Mouse (Mus musculus): ENCODE results near the gene Stpg2.

DNA sequence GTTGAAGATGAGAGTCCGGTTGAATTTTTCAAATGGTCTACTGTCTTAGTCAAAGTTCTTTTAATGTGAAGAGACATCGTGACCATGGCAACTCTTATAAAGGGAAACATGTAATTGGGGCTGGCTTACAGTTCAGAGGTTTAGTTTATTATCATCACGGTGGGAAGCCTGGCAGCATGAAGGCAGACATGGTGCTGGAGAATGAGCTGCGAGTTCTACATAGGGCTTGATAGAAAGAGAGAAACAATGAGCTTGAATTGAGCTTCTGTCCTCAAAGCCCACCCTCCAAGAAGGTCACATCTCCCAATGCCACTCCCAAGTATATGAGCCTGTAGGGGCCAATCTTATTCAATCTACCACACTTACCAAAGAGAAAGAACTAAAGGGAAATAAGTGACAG, 453.9 kb downstream of the Stpg2 start:
- TF ChIP-seq CTCF (IDR thresholded peaks at IDR 0.05; ENCODE audit: insufficient read depth, low read depth, low read length) (no peak), POLR2A (IDR thresholded peaks at IDR 0.05; ENCODE audit: insufficient read depth, low read depth, low read length) (no peak)

Measured in olfactory bulb, adult 2 months (tissue).